Mouse (Mus musculus): ENCODE results near the gene H6pd. TPM values are rescaled to one million over a fixed set of nuclear protein-coding genes. Genes with fewer than 3 reads are reported as not detected.

Gene H6pd
- polyA plus RNA-seq, 1 experiment = 170 TPM

DNA sequence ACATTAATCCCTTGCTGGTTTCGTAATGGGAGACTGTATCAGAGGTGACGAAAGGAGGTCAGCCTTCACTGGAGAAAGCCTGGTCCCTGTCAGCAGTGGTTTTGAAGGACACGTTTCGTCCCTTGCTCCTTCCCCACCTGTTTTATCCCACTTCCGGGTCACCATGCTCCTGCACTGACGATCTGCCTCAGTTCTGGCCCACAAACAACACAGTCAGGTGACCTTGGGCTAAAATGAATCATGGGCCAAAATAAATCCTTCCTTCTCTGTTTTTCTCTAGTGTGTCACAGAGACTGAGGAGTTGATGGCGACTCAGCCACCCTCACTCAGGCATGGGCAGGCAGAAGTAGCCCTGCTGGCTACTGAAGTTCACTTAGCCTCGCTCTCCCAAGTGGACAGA, 33.5 kb downstream of the H6pd start:
- no peak overlapping the region for H3K4me3 ChIP-seq (ENCODE audit: insufficient read depth, low read depth, low read length)
- 87% methylated on average over 8 of the region's 8 CpGs for WGBS

DNA sequence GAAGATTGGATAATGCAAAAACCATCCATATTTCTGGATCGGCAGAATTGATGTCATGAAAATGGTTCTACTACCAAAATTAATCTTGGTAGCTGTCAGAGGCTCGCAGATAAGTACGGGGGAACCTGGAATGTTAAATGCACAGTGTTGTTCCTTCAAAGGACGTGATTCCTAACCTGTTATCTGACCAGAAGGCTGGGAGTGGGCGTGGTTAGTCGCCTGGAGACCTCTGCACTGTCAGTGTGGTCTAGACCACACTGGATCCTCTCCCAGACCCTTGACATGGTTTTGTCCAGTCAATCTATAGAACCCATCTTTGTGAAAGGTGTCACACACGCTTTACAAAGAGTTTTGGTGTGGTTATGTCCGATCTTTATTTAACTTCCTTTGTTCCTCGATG, 37.4 kb downstream of the H6pd start:
- H3K27ac ChIP-seq (ENCODE audit: insufficient read depth, low read depth, low read length) = no peak overlapping the region
- H3K4me1 ChIP-seq (ENCODE audit: control insufficient read depth, insufficient read depth, low read length) = peaks cover under 1% of the 10 kb centered on the region; the same call in 1 of the 2 replicates
- TF ChIP-seq CTCF (IDR thresholded peaks at IDR 0.05; ENCODE audit: insufficient read depth, low read depth, low read length) = no peak
- TF ChIP-seq POLR2A (IDR thresholded peaks at IDR 0.05; ENCODE audit: insufficient read depth, low read depth, low read length) = no peak
- 89% methylated on average over 9 of the region's 9 CpGs for WGBS
- H3K4me3 ChIP-seq (ENCODE audit: insufficient read depth, low read depth, low read length) = no peak overlapping the region

More for the DNA sequence above, 33.5 kb downstream of the H6pd start:
- no peak for TF ChIP-seq POLR2A (IDR thresholded peaks at IDR 0.05; ENCODE audit: insufficient read depth, low read depth, low read length)
- no peak for TF ChIP-seq CTCF (IDR thresholded peaks at IDR 0.05; ENCODE audit: insufficient read depth, low read depth, low read length)
- H3K27ac ChIP-seq (ENCODE audit: insufficient read depth, low read depth, low read length) = no peak overlapping the region
- peaks cover 24% of the 10 kb centered on the region for H3K4me1 ChIP-seq (ENCODE audit: control insufficient read depth, insufficient read depth, low read length)

DNA sequence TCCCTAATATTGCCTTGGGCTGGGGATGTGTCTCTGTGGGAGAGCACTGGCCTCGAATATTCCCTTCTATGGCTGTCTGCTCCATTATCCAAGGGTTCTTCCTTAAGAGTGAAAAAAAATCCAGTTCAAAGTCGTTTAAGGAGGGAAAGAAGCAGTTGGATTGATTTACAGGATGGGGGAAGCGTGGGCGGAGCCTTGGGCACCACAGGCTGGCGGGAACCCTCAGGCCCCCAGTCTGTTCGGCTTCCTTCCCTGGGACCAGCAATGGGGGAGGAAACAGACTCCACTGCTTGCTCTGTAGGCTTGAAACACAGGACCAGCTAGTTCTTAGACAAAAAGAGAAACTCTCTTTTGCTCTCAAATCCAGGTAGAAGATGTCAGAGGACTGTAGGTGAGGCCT, 40.3 kb downstream of the H6pd start:
- H3K4me3 ChIP-seq (ENCODE audit: insufficient read depth, low read depth, low read length) = no peak overlapping the region
- H3K4me1 ChIP-seq (ENCODE audit: control insufficient read depth, insufficient read depth, low read length) = peaks cover 5% of the 10 kb centered on the region; the same call in 1 of the 2 replicates
- WGBS = 71% methylated on average over 6 of the region's 6 CpGs
- TF ChIP-seq CTCF (IDR thresholded peaks at IDR 0.05; ENCODE audit: insufficient read depth, low read depth, low read length) (no peak), POLR2A (IDR thresholded peaks at IDR 0.05; ENCODE audit: insufficient read depth, low read depth, low read length) (no peak)
- H3K27ac ChIP-seq (ENCODE audit: insufficient read depth, low read depth, low read length) = no peak overlapping the region

GRCm38 (mm10) chr4:149966963-149967362, 41.9 kb downstream of the H6pd start:
- Histone ChIP-seq H3K4me1 (ENCODE audit: control insufficient read depth, insufficient read depth, low read length) (peaks cover 5% of the 10 kb centered on the region; the same call in 1 of the 2 replicates), H3K27ac (ENCODE audit: insufficient read depth, low read depth, low read length) (no peak overlapping the region), H3K4me3 (ENCODE audit: insufficient read depth, low read depth, low read length) (no peak overlapping the region)
- WGBS = 94% methylated on average over 9 of the region's 9 CpGs
- no peak for TF ChIP-seq POLR2A (IDR thresholded peaks at IDR 0.05; ENCODE audit: insufficient read depth, low read depth, low read length)
- no peak for TF ChIP-seq CTCF (IDR thresholded peaks at IDR 0.05; ENCODE audit: insufficient read depth, low read depth, low read length)

DNA sequence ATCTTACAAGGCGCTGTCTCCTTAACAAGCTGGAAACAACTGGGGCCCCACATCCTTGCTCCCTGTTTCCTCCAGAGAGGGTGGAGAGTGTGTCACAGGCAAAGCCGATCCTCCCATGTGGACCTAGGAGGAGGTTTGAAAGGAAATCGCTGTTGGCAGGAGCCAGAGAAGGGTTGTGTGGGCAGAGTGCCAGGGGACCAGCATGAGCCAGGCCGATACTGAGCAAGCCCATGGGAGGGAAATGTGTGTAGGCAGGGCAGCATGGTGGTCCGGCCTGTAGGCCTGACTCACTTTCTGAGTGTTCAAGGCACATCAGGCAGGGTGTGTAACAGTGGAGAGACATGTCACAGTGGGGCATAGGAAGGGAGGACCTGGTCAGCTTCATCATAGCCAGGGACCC, 42.6 kb downstream of the H6pd start:
- H3K4me3 ChIP-seq (ENCODE audit: insufficient read depth, low read depth, low read length) = no peak overlapping the region
- 37% methylated on average over 5 of the region's 5 CpGs for WGBS
- TF ChIP-seq POLR2A (IDR thresholded peaks at IDR 0.05; ENCODE audit: insufficient read depth, low read depth, low read length) = no peak
- no peak for TF ChIP-seq CTCF (IDR thresholded peaks at IDR 0.05; ENCODE audit: insufficient read depth, low read depth, low read length)
- H3K4me1 ChIP-seq (ENCODE audit: control insufficient read depth, insufficient read depth, low read length) = peaks cover 5% of the 10 kb centered on the region; the same call in 1 of the 2 replicates
- no peak overlapping the region for H3K27ac ChIP-seq (ENCODE audit: insufficient read depth, low read depth, low read length)

- H3K4me3 ChIP-seq (ENCODE audit: insufficient read depth, low read depth, low read length) = no peak overlapping the region
- peaks cover 5% of the 10 kb centered on the region; the same call in 1 of the 2 replicates for H3K4me1 ChIP-seq (ENCODE audit: control insufficient read depth, insufficient read depth, low read length)
- H3K27ac ChIP-seq (ENCODE audit: insufficient read depth, low read depth, low read length) = no peak overlapping the region
- WGBS = 90% methylated on average over 6 of the region's 6 CpGs
- TF ChIP-seq POLR2A (IDR thresholded peaks at IDR 0.05; ENCODE audit: insufficient read depth, low read depth, low read length) (no peak), CTCF (IDR thresholded peaks at IDR 0.05; ENCODE audit: insufficient read depth, low read depth, low read length) (no peak)
Observed at GRCm38 (mm10) chr4:149965672-149966071, 43.2 kb downstream of the H6pd start.

DNA sequence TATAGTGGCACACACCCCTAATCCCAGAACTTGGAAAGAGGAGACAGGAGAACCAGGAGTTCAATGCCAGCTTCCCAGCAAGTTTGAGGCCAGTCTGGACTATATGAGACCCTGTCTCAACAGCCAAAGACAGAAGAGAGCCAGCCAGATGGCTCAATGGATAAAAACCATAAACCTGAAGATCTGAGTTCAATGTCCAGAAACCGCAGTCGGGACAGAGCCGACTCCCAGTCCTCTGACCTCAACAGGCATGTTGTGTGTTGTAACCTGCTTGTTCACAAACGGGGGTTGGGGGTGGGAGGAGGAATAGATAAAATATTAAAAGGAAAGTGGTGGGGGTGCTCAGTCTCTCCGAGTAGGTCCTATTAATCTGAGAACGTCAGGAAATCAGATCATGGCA, 43.6 kb downstream of the H6pd start:
- TF ChIP-seq CTCF (IDR thresholded peaks at IDR 0.05; ENCODE audit: insufficient read depth, low read depth, low read length) (no peak), POLR2A (IDR thresholded peaks at IDR 0.05; ENCODE audit: insufficient read depth, low read depth, low read length) (no peak)
- Histone ChIP-seq H3K4me1 (ENCODE audit: control insufficient read depth, insufficient read depth, low read length) (peaks cover 5% of the 10 kb centered on the region; the same call in 1 of the 2 replicates), H3K4me3 (ENCODE audit: insufficient read depth, low read depth, low read length) (no peak overlapping the region), H3K27ac (ENCODE audit: insufficient read depth, low read depth, low read length) (no peak overlapping the region)
- WGBS = 92% methylated on average over 6 of the region's 6 CpGs

GRCm38 (mm10) chr4:149964770-149965169, 44.1 kb downstream of the H6pd start:
- 78% methylated on average over 3 of the region's 3 CpGs for WGBS
- Histone ChIP-seq H3K27ac (ENCODE audit: insufficient read depth, low read depth, low read length) (no peak overlapping the region), H3K4me1 (ENCODE audit: control insufficient read depth, insufficient read depth, low read length) (peaks cover 5% of the 10 kb centered on the region; the same call in 1 of the 2 replicates), H3K4me3 (ENCODE audit: insufficient read depth, low read depth, low read length) (no peak overlapping the region)
- TF ChIP-seq CTCF (IDR thresholded peaks at IDR 0.05; ENCODE audit: insufficient read depth, low read depth, low read length) = no peak
- no peak for TF ChIP-seq POLR2A (IDR thresholded peaks at IDR 0.05; ENCODE audit: insufficient read depth, low read depth, low read length)

GRCm38 (mm10) chr4:149964285-149964684, 44.5 kb downstream of the H6pd start:
- H3K4me3 ChIP-seq (ENCODE audit: insufficient read depth, low read depth, low read length) = no peak overlapping the region
- H3K27ac ChIP-seq (ENCODE audit: insufficient read depth, low read depth, low read length) = no peak overlapping the region
- TF ChIP-seq CTCF (IDR thresholded peaks at IDR 0.05; ENCODE audit: insufficient read depth, low read depth, low read length) (no peak), POLR2A (IDR thresholded peaks at IDR 0.05; ENCODE audit: insufficient read depth, low read depth, low read length) (no peak)
- 71% methylated on average over 8 of the region's 8 CpGs for WGBS
- peaks cover 5% of the 10 kb centered on the region; the same call in 1 of the 2 replicates for H3K4me1 ChIP-seq (ENCODE audit: control insufficient read depth, insufficient read depth, low read length)

GRCm38 (mm10) chr4:149960391-149960790, 48.4 kb downstream of the H6pd start:
- TF ChIP-seq POLR2A (IDR thresholded peaks at IDR 0.05; ENCODE audit: insufficient read depth, low read depth, low read length) (no peak), CTCF (IDR thresholded peaks at IDR 0.05; ENCODE audit: insufficient read depth, low read depth, low read length) (no peak)
- 93% methylated on average over 7 of the region's 7 CpGs for WGBS
- no peak overlapping the region for H3K4me3 ChIP-seq (ENCODE audit: insufficient read depth, low read depth, low read length)
- no peaks in the 10 kb centered on the region for H3K4me1 ChIP-seq (ENCODE audit: control insufficient read depth, insufficient read depth, low read length)
- H3K27ac ChIP-seq (ENCODE audit: insufficient read depth, low read depth, low read length) = no peak overlapping the region
